Mouse (Mus musculus) cerebellum, adult 9-11 months (tissue): ENCODE results near the gene Clptm1.
"Not testable (repeated sequence)": the region's sequence is repeated elsewhere in the genome, so short reads cannot be mapped to it uniquely, and the experiment has no call there.

ENCODE experiments used
- DNase-seq: peaks from one replicate; pipeline ENCODE4 v3.0.0; 2022

Clptm1 gene

GRCm38 (mm10) chr7:19691873-19692865 lies 27.3 kb upstream of the Clptm1 start, which contains the start of gene Apoc1:
TSS of gene Apoc1 (minus strand) at chr7:19692660.
- DNase-seq: no peak

- no peak for DNase-seq
These were observed 26.6 kb upstream of the Clptm1 start for GRCm38 (mm10) chr7:19691434-19691833.

- DNase-seq: no peak
These were observed 26.0 kb upstream of the Clptm1 start for GRCm38 (mm10) chr7:19690845-19691244.

- DNase-seq: no peak
These were observed 23.8 kb upstream of the Clptm1 start for GRCm38 (mm10) chr7:19688611-19689010.

GRCm38 (mm10) chr7:19688101-19688500 lies 23.3 kb upstream of the Clptm1 start:
- DNase-seq: no peak

DNA sequence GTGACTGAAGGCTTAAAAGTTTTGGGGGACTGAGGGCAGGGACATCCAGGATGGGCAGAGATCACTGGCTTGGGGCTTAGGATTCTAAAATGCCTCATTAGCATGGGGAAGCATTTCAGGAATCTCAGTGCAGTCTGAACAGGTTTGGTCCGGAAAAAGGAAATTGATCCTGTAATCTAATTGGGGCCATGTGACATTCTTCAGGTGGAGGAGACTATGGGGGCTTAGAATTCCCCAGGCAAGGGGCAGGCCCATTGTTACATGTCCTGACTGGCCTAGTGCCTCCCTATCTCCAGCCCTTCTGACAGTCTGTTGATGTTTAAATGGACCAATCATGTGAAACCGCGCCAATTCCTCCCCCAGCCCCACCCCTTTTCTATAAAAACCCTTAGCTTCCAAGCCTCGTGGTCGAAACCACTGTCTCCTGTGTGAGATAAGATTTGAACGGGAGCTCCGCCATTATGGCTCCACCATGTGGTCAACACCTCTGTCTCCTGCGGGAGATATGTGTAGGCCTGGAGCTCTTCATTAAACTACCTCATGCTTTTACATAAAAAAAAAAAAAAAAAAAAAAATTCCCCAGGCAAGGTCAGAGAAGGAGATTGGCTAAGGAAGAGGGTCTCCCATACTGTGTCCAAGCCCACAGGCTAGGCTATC lies 22.2 kb upstream of the Clptm1 start:
- not testable (repeated sequence) for DNase-seq

- no peak for DNase-seq
These were observed 21.7 kb upstream of the Clptm1 start for GRCm38 (mm10) chr7:19686521-19686920.

- no peak for DNase-seq
These were observed 20.5 kb upstream of the Clptm1 start for GRCm38 (mm10) chr7:19685374-19685773.

- DNase-seq: no peak
These were observed 19.0 kb upstream of the Clptm1 start for GRCm38 (mm10) chr7:19683771-19684201.

DNA sequence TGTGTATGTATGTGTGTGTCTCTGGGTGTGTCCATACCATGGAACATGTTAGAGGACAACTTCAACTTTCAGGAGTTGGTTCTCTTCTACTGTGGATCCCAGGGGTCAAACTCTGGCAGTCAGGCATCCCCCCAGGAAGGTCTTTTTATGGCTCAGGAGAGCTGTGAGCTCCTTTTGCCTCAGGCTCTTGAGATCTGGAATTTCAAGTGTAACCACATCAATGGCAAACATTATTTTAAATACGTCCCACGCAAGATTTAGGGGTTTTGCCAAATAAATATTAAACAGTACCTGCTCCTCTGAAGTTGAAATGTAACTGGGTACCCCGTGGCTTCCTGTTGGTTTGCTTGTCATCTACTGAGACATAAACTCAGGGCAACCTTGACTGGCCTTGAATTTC lies 18.1 kb upstream of the Clptm1 start:
- no peak for DNase-seq

- no peak for DNase-seq
These were observed 16.4 kb upstream of the Clptm1 start, which contains the start of the genes Gm44805 and Apoc4 for GRCm38 (mm10) chr7:19681202-19681694. TSS of gene Gm44805 (minus strand) at chr7:19681423. TSS of gene Apoc4 (minus strand) at chr7:19681479.

DNA sequence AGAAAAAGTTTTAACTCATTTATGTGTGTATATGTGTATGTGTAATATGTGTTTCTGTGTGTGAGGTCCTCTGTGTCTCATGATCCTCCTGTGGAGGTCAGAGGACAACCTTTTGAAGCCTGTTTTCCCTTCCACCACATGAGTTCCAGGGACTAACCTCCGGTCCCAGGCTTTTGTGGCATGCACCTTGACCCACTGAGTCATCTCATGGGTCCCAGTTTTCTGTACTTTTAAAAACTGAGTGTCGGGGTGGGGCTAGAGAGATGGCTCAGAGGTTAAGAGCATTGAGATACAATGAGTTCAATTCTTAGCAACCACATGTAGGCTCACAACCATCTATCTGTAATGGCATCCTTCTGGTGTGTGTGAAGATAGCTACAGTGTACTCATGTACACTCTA lies 15.9 kb upstream of the Clptm1 start:
- DNase-seq: no peak

GRCm38 (mm10) chr7:19678901-19679300 lies 14.1 kb upstream of the Clptm1 start:
- DNase-seq: no peak

GRCm38 (mm10) chr7:19677872-19678271 lies 13.0 kb upstream of the Clptm1 start, which contains the start of gene Apoc2:
TSS of gene Apoc2 (minus strand) at chr7:19677941.
- no peak for DNase-seq

DNA sequence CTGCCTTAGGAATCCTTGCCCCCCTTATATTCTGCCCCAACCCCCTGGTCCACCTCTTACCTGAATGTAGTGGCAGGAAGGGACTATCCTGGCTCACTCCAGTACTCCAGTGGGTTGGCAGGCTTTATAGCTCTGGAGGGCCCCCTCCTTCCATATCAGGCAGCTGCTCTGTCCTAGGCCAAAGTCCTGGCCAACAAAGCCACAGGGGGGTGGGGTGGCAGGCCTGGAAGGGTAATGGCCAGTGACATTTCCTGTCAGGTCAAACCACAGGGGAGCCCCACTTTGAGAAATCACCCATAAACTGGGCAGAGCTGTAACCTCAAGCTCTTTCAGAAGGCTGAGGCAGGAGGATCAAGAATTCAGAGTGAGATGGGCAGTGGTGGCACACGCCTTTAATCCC lies 11.8 kb upstream of the Clptm1 start:
- DNase-seq: no peak

GRCm38 (mm10) chr7:19675824-19676223 lies 11.0 kb upstream of the Clptm1 start:
- no peak for DNase-seq

DNA sequence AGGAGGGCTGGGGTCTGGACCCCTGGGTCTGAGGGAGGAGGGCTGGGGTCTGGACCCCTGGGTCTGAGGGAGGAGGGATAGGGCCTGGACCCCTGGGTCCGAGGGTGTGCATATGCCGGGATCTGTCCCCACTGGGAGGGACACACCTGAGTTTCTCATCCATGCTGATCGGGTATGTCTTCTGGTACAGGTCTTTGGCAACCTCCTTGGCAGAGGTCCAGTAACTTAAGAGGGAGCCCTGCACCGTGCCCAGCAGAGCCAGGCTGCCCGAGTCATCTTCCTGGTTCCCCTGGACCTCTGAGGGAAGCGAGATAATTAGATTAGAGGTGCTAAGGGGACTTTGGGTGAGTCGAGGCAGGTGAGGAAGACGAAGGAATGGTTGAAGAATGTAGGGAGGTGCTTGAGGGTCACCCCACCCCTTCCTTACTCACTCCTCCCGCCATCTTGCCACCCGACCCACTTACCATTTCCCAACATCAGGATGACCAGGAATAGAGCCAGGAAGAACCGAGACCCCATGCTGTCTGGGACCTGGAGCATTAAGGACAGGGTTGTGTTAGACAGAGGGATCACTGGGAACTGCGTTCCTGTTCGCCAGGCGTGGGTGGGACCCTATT lies 8.4 kb upstream of the Clptm1 start:
- no peak for DNase-seq

DNA sequence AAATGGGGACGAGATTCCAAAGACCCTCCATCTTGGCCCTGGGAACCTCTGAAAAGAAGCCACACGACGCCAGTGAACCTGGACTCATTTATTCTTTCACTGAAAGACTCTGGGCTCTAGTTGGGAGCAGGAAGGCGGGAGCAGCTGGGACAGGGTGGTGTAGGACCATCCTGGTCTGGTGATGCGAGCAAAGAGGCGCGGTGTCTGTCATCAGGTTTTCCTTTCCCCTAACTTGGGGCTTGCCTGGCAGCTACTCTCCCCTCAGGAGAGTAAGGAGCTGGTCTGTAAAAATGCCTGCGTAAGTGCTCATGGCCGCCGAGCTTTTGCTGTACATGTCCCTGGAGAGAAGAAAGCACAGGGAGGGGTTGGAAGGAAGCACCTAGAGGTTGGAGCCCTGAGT lies 6.7 kb upstream of the Clptm1 start:
- DNase-seq: no peak

DNA sequence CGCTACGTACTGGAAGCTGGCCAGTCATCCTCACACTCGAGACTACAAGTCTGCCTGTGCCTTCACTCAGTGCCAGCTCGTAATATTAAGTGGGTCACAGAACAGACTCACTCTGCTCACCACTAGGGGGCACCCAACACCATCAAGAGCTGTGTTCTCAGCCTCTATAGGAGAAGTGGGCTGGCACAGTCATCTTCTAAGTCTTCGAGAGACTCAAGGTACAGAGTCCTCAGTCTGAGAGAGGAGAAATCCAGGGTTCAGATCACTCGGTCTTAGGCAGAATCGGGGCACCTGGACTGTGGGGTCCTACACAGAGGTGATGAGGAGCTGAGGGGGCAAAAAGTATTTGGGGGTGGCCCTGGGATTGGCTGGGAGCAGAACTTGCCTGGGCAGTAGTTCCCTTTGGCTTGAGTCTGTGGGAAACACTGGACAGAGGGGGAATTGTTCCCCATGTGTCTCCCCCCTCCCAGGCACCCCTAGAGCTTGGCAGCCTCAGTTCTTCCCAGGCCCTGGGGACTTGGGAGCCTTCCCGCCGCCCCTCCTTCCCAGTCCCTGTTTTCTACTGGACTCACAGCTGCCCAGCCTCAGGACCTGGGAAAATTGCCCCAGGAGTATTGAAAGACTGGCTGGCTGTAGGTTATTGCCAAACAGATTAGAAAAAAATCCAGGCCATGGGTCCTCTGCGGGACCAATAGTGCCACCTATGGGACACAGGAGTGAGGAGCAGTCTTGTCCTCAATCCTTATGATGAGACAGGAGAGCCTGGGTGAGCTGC lies 4.3 kb upstream of the Clptm1 start:
- DNase-seq: peak; percentile 93

- DNase-seq: no peak
These were observed 2.6 kb upstream of the Clptm1 start for GRCm38 (mm10) chr7:19667434-19667833.

DNA sequence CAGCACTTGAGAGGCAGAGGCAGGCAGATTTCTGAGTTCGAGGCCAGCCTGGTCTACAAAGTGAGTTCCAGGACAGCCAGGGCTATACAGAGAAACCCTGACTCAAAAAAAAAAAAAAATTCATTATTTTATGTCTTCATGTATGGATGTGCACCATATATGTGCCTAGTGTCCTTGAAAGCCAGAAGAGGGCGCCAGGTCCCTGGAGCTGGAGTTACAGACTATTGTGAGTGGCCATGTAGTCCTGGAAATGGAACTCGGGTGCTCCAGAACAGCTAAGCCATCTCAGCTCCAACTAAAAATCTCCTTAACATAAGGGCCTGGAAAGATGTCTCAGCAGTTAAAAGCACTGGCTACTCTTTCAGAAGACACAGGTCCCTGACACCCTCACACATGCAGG lies 1.9 kb upstream of the Clptm1 start:
- DNase-seq: peak; percentile 32

GRCm38 (mm10) chr7:19664455-19664954 lies 328 bp downstream of the Clptm1 start:
- no peak for DNase-seq
